Comparison of ENCODE assay signal across 10 mouse cellular contexts in genomic region chr19:36808426-36809105, GRCm38 (mm10). TPM values are rescaled to one million over a fixed set of nuclear protein-coding genes. Genes with fewer than 3 reads are reported as not detected.
DNase-seq lines count a peak whose midpoint lies in the region; ATAC-seq and TF ChIP-seq lines count a peak whose summit lies in the region.
"Had no signal": no experiment of that assay in that cellular context is flagged by ENCODE, and none has a peak within 500 bp of the region (broad histone marks: within the 10 kb centered on the region; RNA-seq: fewer than 3 reads in every experiment).

No protein-coding gene starts in this region.

- ATAC-seq in Patski = peak; percentile 54
- peak; percentile 51; the same call in 1 of the 2 replicates for ATAC-seq in intestine, postnatal 0 days
- ATAC-seq in liver, embryonic 12.5 days = 0 out of 2 replicates have a peak, but pooled peaks have one; percentile 46

- no peaks in the 10 kb centered on the region; the same call in 1 of the 2 replicates for H3K4me1 ChIP-seq in intestine, postnatal 0 days (replicated peaks; ENCODE audit: control insufficient read depth, insufficient read depth, low read length)
- peaks cover 4% of the 10 kb centered on the region; the same call in 1 of the 2 replicates for H3K4me1 ChIP-seq in liver, embryonic 12.5 days

- DNase-seq in heart, adult 11 months = peak; percentile 56
- no peak for DNase-seq in heart, adult 8-10 months (ENCODE audit: low spot score)
- DNase-seq in Patski (ENCODE audit: low read depth, low spot score) = no peak
- DNase-seq in cerebellum, adult 8-10 months = no peak
- no peak for DNase-seq in c-Kit-positive CD71-positive TER-119-positive erythroid progenitor cells, embryonic 14.5 days (ENCODE audit: low spot score)
- DNase-seq in ovary, postnatal 14 days (ENCODE audit: low spot score) = no peak
- DNase-seq: cerebellum, adult 2 months; spleen, adult 18-20 months had no signal

- CTCF ChIA-PET in Patski (lab: Charles Lee) = no interaction called here

- peaks cover 16% of the 10 kb centered on the region for H3K27me3 ChIP-seq in Patski
- no peaks in the 10 kb centered on the region for H3K27me3 ChIP-seq in intestine, postnatal 0 days (replicated peaks; ENCODE audit: control insufficient read depth, insufficient read depth, low read length)
- H3K27me3 ChIP-seq in liver, embryonic 12.5 days (replicated peaks) = no peaks in the 10 kb centered on the region

- H3K27ac ChIP-seq in intestine, postnatal 0 days (ENCODE audit: low read depth, low read length) = no peak overlapping the region
- H3K27ac ChIP-seq in liver, embryonic 12.5 days = no peak overlapping the region

- H3K4me3 ChIP-seq in intestine, postnatal 0 days (ENCODE audit: low read depth, low read length) = peak overlapping the region; percentile 20
- no peak overlapping the region for H3K4me3 ChIP-seq in liver, embryonic 12.5 days

- H3K36me3 ChIP-seq in intestine, postnatal 0 days (ENCODE audit: control insufficient read depth, insufficient read depth) = no peaks in the 10 kb centered on the region
- H3K36me3 ChIP-seq in liver, embryonic 12.5 days = no peaks in the 10 kb centered on the region

- in situ Hi-C loops in Patski (cut with MboI; ENCODE audit: low pct_unique_long_range_greater_than_20kb) = no loop called here

- peak overlapping the region; percentile 56 for H3K4me2 ChIP-seq in intestine, postnatal 0 days (replicated peaks; ENCODE audit: low read depth)
- no peak overlapping the region for H3K4me2 ChIP-seq in liver, embryonic 12.5 days

- 28% methylated on average over 21 of the region's 21 CpGs for WGBS in intestine, postnatal 0 days
- 61% methylated on average over 21 of the region's 21 CpGs for WGBS in liver, embryonic 12.5 days (ENCODE audit: insufficient replicate concordance)

- no peak for TF ChIP-seq CTCF in Patski (IDR thresholded peaks at IDR 0.05)
- no peak for TF ChIP-seq CTCF in intestine, postnatal 0 days (IDR thresholded peaks at IDR 0.05; ENCODE audit: low read depth)

- POLR2A ChIA-PET in Patski (lab: Charles Lee) = no interaction called here

- no peak overlapping the region for H3K9ac ChIP-seq in intestine, postnatal 0 days (ENCODE audit: low read depth, low read length)
- H3K9ac ChIP-seq in liver, embryonic 12.5 days = no peak overlapping the region

- H3K9me3 ChIP-seq in intestine, postnatal 0 days (ENCODE audit: control insufficient read depth) = no peaks in the 10 kb centered on the region
- H3K9me3 ChIP-seq in liver, embryonic 12.5 days (replicated peaks) = no peaks in the 10 kb centered on the region; the same call in 1 of the 2 replicates

RNA-seq across cellular contexts. Expression of gene Tnks2, which starts 25.5 kb away (rescaled TPM):
- total RNA-seq in heart, adult 8-10 months (2022) = 10 to 100 TPM; 62.7 to 82.4 (median 71.7) TPM
- 117 TPM for polyA plus RNA-seq in Patski (2021)
- polyA plus RNA-seq in intestine, postnatal 0 days (2015; fragmentation: Nextera tagmentation; extraction: Ambion mirVana) = 19.2 and 22.3 TPM in 2 replicates
- polyA plus RNA-seq in liver, embryonic 12.5 days (2016; fragmentation: Nextera tagmentation; extraction: Ambion mirVana) = 34.5 and 36.2 TPM in 2 replicates
